Mouse (Mus musculus): Measurements from ENCODE around the gene Slc25a13. TPM values are rescaled to one million over a fixed set of nuclear protein-coding genes. Genes with fewer than 3 reads are reported as not detected.

The Slc25a13 gene
- total and polyA plus RNA-seq, 3 experiments, result not detected

- H3K4me1 ChIP-seq (ENCODE audit: control insufficient read depth in 1 of 2, insufficient read depth in 2 of 2), result peaks cover 0 to 3% of the 10 kb centered on the region in 2 experiments; a peak in 1 of 4 replicates
- H3K36me3 ChIP-seq (replicated peaks in 1 of 2; ENCODE audit: control insufficient read depth in 1 of 2, insufficient read depth in 1 of 2, low read length in 1 of 2), result no peaks in the 10 kb centered on the region
- H3K9ac ChIP-seq (ENCODE audit: insufficient read depth, low read depth), result no peak overlapping the region
- no peak for TF ChIP-seq PAX5 (IDR thresholded peaks at IDR 0.05; ENCODE audit: low read length)
- no peak overlapping the region for H3K4me2 ChIP-seq (ENCODE audit: insufficient read depth, low read depth, poor library complexity, severe bottlenecking)
- no peak overlapping the region for H3K27ac ChIP-seq (ENCODE audit: insufficient read depth, low read depth)
- in situ Hi-C loops (cut with MboI; ENCODE audit: low pct_ligation_motif_present, low pct_unique_long_range_greater_than_20kb, low sequenced_read_pairs), result loop anchor here (25.0 kb wide), 1 partner anchor 766 kb away; the partner anchor contains the start of gene Dlx5
- H3K4me3 ChIP-seq (replicated peaks in 1 of 3; ENCODE audit: low read depth in 2 of 3, low read length in 2 of 3, poor library complexity in 1 of 3), result no peak overlapping the region
- no peaks in the 10 kb centered on the region for H3K27me3 ChIP-seq (replicated peaks)
- dilution Hi-C loops (cut with MboI; ENCODE audit: extremely low pct_ligation_motif_present, extremely low pct_unique_long_range_greater_than_20kb, low sequenced_read_pairs), result no loop called here
- no peak for DNase-seq (ENCODE audit: extremely low read depth)
- no peaks in the 10 kb centered on the region for H3K9me3 ChIP-seq (replicated peaks; ENCODE audit: low read length)
- H3K79me2 ChIP-seq (replicated peaks; ENCODE audit: control insufficient read depth, extremely low read depth, insufficient read depth, poor library complexity, severe bottlenecking), result no peaks in the 10 kb centered on the region
Measured at GRCm38 (mm10) chr6:6120841-6121240, 96.1 kb downstream of the Slc25a13 start.

GRCm38 (mm10) chr6:6115771-6116170, 101.2 kb downstream of the Slc25a13 start:
- DNase-seq (ENCODE audit: extremely low read depth), result no peak
- Histone ChIP-seq H3K4me1 (ENCODE audit: control insufficient read depth in 1 of 2, insufficient read depth in 2 of 2) (no peaks in the 10 kb centered on the region), H3K4me2 (ENCODE audit: insufficient read depth, low read depth, poor library complexity, severe bottlenecking) (no peak overlapping the region), H3K27ac (ENCODE audit: insufficient read depth, low read depth) (no peak overlapping the region), H3K4me3 (replicated peaks in 1 of 3; ENCODE audit: low read depth in 2 of 3, low read length in 2 of 3, poor library complexity in 1 of 3) (no peak overlapping the region), H3K79me2 (replicated peaks; ENCODE audit: control insufficient read depth, extremely low read depth, insufficient read depth, poor library complexity, severe bottlenecking) (no peaks in the 10 kb centered on the region), H3K27me3 (replicated peaks) (no peaks in the 10 kb centered on the region), H3K36me3 (replicated peaks in 1 of 2; ENCODE audit: control insufficient read depth in 1 of 2, insufficient read depth in 1 of 2, low read length in 1 of 2) (no peaks in the 10 kb centered on the region), H3K9me3 (replicated peaks; ENCODE audit: low read length) (no peaks in the 10 kb centered on the region), H3K9ac (ENCODE audit: insufficient read depth, low read depth) (no peak overlapping the region)
- in situ Hi-C loops (cut with MboI; ENCODE audit: low pct_ligation_motif_present, low pct_unique_long_range_greater_than_20kb, low sequenced_read_pairs), result loop anchor here (25.0 kb wide), 1 partner anchor 772 kb away; the partner anchor contains the start of gene Dlx5
- dilution Hi-C loops (cut with MboI; ENCODE audit: extremely low pct_ligation_motif_present, extremely low pct_unique_long_range_greater_than_20kb, low sequenced_read_pairs), result no loop called here
- TF ChIP-seq CTCF (conservative IDR thresholded peaks at IDR 0.05 in 1 of 2, IDR thresholded peaks at IDR 0.05 in 1 of 2; ENCODE audit: low read depth in 2 of 2, low read length in 2 of 2), result no peak
- no peak for TF ChIP-seq ZC3H11A (IDR thresholded peaks at IDR 0.05; ENCODE audit: low read depth, low read length)
- TF ChIP-seq MAFK (IDR thresholded peaks at IDR 0.05; ENCODE audit: insufficient replicate concordance, low read length), result no peak
- TF ChIP-seq CHD2 (IDR thresholded peaks at IDR 0.05; ENCODE audit: low read length), result no peak
- no peak for TF ChIP-seq CHD1 (IDR thresholded peaks at IDR 0.05; ENCODE audit: low read depth, low read length)
- TF ChIP-seq MEF2A (IDR thresholded peaks at IDR 0.05; ENCODE audit: borderline replicate concordance, low read depth, low read length), result no peak
- no peak for TF ChIP-seq JUN (IDR thresholded peaks at IDR 0.05; ENCODE audit: insufficient read depth, low read depth, low read length)
- no peak for TF ChIP-seq MYC (IDR thresholded peaks at IDR 0.05; ENCODE audit: low read depth, low read length)
- no peak for TF ChIP-seq USF1 (IDR thresholded peaks at IDR 0.05; ENCODE audit: low read depth, low read length)
- no peak for TF ChIP-seq JUND (conservative IDR thresholded peaks at IDR 0.05; ENCODE audit: low read depth, low read length)
- no peak for TF ChIP-seq HCFC1 (IDR thresholded peaks at IDR 0.05; ENCODE audit: low read depth, low read length)
- TF ChIP-seq MXI1 (IDR thresholded peaks at IDR 0.05; ENCODE audit: low read depth, low read length), result no peak
- TF ChIP-seq EP300 (IDR thresholded peaks at IDR 0.05; ENCODE audit: low read length), result no peak
- no peak for TF ChIP-seq MAX (IDR thresholded peaks at IDR 0.05; ENCODE audit: low read length)
- no peak for TF ChIP-seq ETS1 (conservative IDR thresholded peaks at IDR 0.05; ENCODE audit: low read depth, low read length)
- TF ChIP-seq GABPA (IDR thresholded peaks at IDR 0.05; ENCODE audit: insufficient replicate concordance, low read depth, low read length), result no peak
- no peak for TF ChIP-seq ZNF384 (IDR thresholded peaks at IDR 0.05; ENCODE audit: low read depth, low read length)
- no peak for TF ChIP-seq KAT2A (IDR thresholded peaks at IDR 0.05; ENCODE audit: insufficient replicate concordance, low read length)
- no peak for TF ChIP-seq TCF12 (IDR thresholded peaks at IDR 0.05; ENCODE audit: low read depth, low read length)
- TF ChIP-seq IRF4 (IDR thresholded peaks at IDR 0.05; ENCODE audit: low read depth, low read length), result no peak
